Mouse (Mus musculus) liver, embryonic 14.5 days (tissue): ENCODE measurements at regions not wholly inside any gene's neighbourhood (a gene's known extent, or its start where the extent isn't known, plus 50 kb on each side); places are given as distances from the start of the nearest gene placed in this dataset.

Experiments used
- ATAC-seq: fragments of 200-750 bp; cut with Nextera tagmentation; 2 replicates; pipeline ENCODE4 v1.8.0; 2017; ENCODE audit warnings: moderate number of reproducible peaks, mild to moderate bottlenecking, moderate library complexity; ENCODE audit not compliant: insufficient read depth
- DNase-seq, 3 experiments: peaks; one replicate each; pipeline ENCODE4 v3.0.0-alpha.2; 2012 to 2013; ENCODE audit warnings: low read depth in 3 of 3, low spot score in 3 of 3
- H3K27ac ChIP-seq: fragments of 300-500 bp; sonication (generic); 2 replicates; pipeline ENCODE4 v1.5.1; 2014; ENCODE audit warnings: moderate library complexity, mild to moderate bottlenecking, control low read depth, inconsistent platforms
- H3K27me3 ChIP-seq: fragments of 300-500 bp; sonication (generic); 2 replicates; pipeline ENCODE4 v1.6.1; 2014; ENCODE audit warnings: mild to moderate bottlenecking, low read length, moderate library complexity; ENCODE audit not compliant: control insufficient read depth, insufficient read depth
- H3K36me3 ChIP-seq: fragments of 300-500 bp; sonication (generic); replicated peaks from 2 replicates; pipeline ENCODE4 v1.6.1; 2014; ENCODE audit warnings: low read depth; ENCODE audit not compliant: control insufficient read depth, insufficient read depth
- H3K4me1 ChIP-seq, 2 experiments: fragments of 200-500 bp in 1 of 2; fragments of 300-500 bp in 1 of 2; sonication (generic) in 1 of 2; replicated peaks; 2 replicates each; pipeline ENCODE4 v1.6.1; 2012 to 2014; ENCODE audit warnings: antibody characterized with exemption in 1 of 2, inconsistent platforms in 1 of 2, low read length in 1 of 2; ENCODE audit not compliant: control insufficient read depth in 2 of 2, insufficient read depth in 2 of 2
- H3K4me2 ChIP-seq: fragments of 300-500 bp; sonication (generic); 2 replicates; pipeline ENCODE4 v1.6.1; 2014; ENCODE audit warnings: low read depth, mild to moderate bottlenecking, control low read depth, moderate library complexity
- H3K4me3 ChIP-seq, 2 experiments: fragments of 200-500 bp in 1 of 2; fragments of 300-500 bp in 1 of 2; sonication (generic) in 1 of 2; 2 replicates each; pipeline ENCODE4 v1.5.1; 2012 to 2014; ENCODE audit warnings: low read depth in 2 of 2, low read length in 2 of 2, mild to moderate bottlenecking in 2 of 2, control low read depth in 1 of 2, inconsistent platforms in 1 of 2, moderate library complexity in 1 of 2; ENCODE audit not compliant: insufficient read depth in 1 of 2
- H3K9ac ChIP-seq: fragments of 300-500 bp; sonication (generic); replicated peaks from 2 replicates; pipeline ENCODE4 v1.6.1; 2014; ENCODE audit warnings: mild to moderate bottlenecking, control low read depth, moderate library complexity
- H3K9me3 ChIP-seq: fragments of 300-500 bp; sonication (generic); 2 replicates; pipeline ENCODE4 v1.6.1; 2016; ENCODE audit warnings: low read length, mixed read lengths; ENCODE audit not compliant: control insufficient read depth
- CTCF ChIP-seq: IDR thresholded peaks from 2 replicates; pipeline ENCODE4 v1.5.1; 2016; ENCODE audit warnings: antibody characterized with exemption, low read depth, control low read depth
- EP300 ChIP-seq: IDR thresholded peaks from 2 replicates; pipeline ENCODE4 v1.6.1; 2016; ENCODE audit warnings: antibody characterized with exemption, low read depth
- WGBS: fragments of 180-500 bp; shearing (Covaris S2); extraction: QIAGEN DNeasy Blood & Tissue Kit; methylation state at CpG from one replicate; pipeline ENCODE4 v1.1.7; 2014; ENCODE audit not compliant: insufficient replicate concordance; 5-methylcytosine and 5-hydroxymethylcytosine counted together

DNA sequence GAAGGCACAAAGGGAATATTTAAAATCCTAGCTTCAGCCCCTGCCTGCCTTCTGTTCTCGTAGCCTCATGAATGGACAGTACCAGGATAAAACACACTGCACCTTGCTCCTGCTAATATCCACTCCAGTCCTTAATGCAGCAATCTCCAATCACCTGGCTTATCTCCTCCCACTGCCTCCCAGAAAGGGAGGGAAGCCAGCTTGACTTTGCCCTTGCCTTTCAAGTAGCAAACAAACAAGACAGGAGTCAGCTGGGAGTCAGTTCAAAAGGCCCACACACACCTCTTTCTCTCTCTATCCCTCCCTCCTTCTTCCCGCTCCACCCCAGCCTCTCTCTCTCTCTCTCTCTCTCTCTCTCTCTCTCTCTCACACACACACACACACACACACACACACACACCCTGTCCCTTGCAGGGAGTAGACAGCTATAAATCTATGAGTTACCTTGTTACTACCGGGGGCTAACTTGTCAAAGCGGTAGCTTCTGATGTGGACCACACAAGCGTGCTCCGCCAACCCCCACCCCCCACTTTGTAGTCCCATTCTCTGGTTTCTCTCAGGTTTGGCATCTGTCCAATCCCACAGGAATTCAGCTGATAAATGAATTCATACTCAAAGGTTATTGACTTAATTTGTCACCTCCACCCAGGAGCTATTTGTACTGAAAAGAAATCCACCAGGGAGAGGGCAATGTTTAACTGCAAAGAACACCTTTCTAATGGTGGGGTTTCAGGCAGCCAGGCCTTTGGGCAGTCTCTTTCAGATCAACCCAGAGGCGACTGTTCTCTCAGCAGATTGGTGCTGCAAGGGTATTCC is 212.6 kb upstream of the H2al1a start:
- ATAC-seq (no peak), DNase-seq (peak in 1 of 3 experiments; percentile 1)
- Histone ChIP-seq H3K9me3 (no peaks in the 10 kb centered on the region), H3K27ac (no peak overlapping the region), H3K9ac (no peak overlapping the region), H3K4me1 (no peaks in the 10 kb centered on the region), H3K36me3 (no peaks in the 10 kb centered on the region), H3K4me3 (no peak overlapping the region), H3K27me3 (no peaks in the 10 kb centered on the region), H3K4me2 (no peak overlapping the region)
- 59% methylated on average over 7 of the region's 7 CpGs for WGBS
- TF ChIP-seq EP300 (no peak), CTCF (no peak)

DNA sequence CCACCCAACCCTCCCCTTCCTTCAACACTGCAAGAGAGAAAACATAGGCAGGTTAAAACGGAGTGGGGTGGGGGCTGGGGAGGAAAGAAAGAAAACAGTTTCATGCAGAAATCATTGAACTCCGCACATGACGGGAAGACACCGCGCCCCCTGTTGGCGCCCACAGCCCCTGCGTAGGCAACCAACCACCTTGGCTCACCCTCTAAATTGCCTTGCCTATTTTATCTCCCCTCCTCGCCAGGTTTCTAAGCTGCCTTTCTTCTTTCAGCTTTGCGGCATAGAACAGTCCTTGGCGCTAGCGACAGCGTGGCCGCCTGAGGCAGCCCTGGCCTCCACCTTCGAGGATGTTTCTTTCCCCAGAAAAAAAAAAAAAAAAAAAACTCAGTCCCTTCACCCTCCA is 211.1 kb upstream of the H2al1a start:
- no peak overlapping the region for H3K9ac ChIP-seq
- H3K27ac ChIP-seq = no peak overlapping the region
- ATAC-seq = no peak
- H3K4me3 ChIP-seq = no peak overlapping the region
- no peak for DNase-seq
- no peaks in the 10 kb centered on the region for H3K9me3 ChIP-seq
- H3K4me1 ChIP-seq = no peaks in the 10 kb centered on the region
- TF ChIP-seq CTCF (peak; percentile 54), EP300 (no peak)
- no peaks in the 10 kb centered on the region for H3K36me3 ChIP-seq
- 0 out of 2 replicates have a peak overlapping the region, but pooled peaks have one; percentile 15 for H3K4me2 ChIP-seq
- H3K27me3 ChIP-seq = no peaks in the 10 kb centered on the region
- WGBS = 16% methylated on average over 14 of the region's 14 CpGs

DNA sequence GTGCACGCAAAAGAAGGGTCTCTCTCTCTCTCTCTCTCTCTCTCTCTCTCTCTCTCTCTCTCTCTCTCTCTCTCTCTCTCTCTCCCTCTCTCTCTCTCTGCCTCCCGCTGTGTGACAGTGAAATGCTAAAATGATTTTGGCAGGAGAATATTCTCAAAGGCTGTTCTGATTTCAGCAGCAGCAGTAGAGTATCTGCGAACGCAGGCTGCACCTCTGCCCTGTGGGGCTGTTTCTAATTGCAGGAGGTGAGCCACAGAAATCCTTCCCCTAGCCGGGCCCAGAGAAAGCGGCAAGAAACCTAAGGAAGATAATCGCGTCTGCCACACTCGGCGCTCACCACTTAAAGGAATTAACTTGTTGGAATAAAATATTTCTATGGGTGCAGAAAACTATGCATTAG is 210.6 kb upstream of the H2al1a start:
- ATAC-seq (no peak), DNase-seq (no peak)
- no peaks in the 10 kb centered on the region for H3K36me3 ChIP-seq
- WGBS = 46% methylated on average over 10 of the region's 10 CpGs
- H3K9ac ChIP-seq = no peak overlapping the region
- H3K27ac ChIP-seq = no peak overlapping the region
- H3K9me3 ChIP-seq = no peaks in the 10 kb centered on the region
- H3K4me3 ChIP-seq = no peak overlapping the region
- no peaks in the 10 kb centered on the region for H3K4me1 ChIP-seq
- H3K27me3 ChIP-seq = no peaks in the 10 kb centered on the region
- no peak overlapping the region for H3K4me2 ChIP-seq
- no peak for TF ChIP-seq CTCF

DNA sequence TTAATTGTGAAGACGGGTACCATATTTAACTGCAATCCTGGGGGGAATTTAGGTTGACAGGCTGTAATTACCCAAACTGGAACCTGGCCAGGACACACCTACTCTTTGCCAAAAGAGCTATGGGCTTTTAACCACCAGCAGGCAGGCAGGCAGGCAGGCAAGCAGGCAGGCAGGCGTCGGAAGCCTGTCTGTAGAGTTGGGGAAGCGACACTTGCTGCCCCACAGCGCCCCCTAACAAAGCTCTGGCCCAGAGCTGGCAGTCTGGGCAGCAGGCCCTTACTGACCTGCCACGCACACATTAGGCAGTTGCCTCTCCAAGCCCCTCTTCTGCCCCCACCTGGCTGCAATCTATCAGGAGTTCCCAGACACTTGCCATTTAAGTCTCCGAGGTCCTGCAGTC is 208.6 kb upstream of the H2al1a start:
- Histone ChIP-seq H3K4me1 (no peaks in the 10 kb centered on the region), H3K9me3 (no peaks in the 10 kb centered on the region), H3K36me3 (no peaks in the 10 kb centered on the region), H3K4me3 (no peak overlapping the region), H3K4me2 (no peak overlapping the region), H3K27ac (no peak overlapping the region), H3K9ac (no peak overlapping the region), H3K27me3 (no peaks in the 10 kb centered on the region)
- 26% methylated on average over 7 of the region's 7 CpGs for WGBS
- no peak for TF ChIP-seq EP300
- peak; percentile 57 for TF ChIP-seq CTCF
- DNase-seq (no peak), ATAC-seq (no peak)

DNA sequence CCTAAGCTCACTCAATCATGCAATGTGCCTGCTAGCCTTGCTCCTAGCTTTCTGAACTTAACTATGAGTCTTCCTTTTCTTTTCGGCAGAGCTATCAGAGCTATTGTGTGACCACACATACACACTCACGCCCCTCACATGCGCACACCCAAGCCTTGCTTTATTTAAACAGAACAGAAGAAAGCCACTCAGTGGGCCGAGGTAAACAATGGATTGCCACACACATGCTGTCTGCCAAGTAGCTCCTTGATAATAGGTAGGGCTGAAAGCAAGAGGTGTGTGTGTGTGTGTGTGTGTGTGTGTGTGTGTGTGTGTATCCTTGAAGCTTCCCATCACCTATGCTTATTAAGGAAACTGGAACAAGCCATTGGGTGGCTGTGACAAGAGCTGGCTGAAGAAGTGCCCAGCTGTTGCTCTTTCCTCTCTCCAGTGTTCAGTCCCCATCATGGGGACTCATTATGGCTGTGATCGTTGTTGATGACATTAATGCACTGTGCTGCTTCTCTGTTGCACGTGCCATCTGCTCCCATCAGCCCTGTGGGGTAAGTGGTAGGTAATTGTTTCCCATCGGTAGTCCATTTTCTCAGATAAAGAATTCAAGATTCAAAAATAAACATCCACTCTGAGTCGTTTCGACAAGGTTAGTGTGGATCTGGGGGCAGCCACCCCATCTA is 201.3 kb upstream of the H2al1a start:
- TF ChIP-seq CTCF = no peak
- no peak for TF ChIP-seq EP300
- DNase-seq = no peak
- no peaks in the 10 kb centered on the region for H3K27me3 ChIP-seq
- H3K4me2 ChIP-seq = no peak overlapping the region
- H3K27ac ChIP-seq = no peak overlapping the region
- H3K9ac ChIP-seq = no peak overlapping the region
- H3K36me3 ChIP-seq = no peaks in the 10 kb centered on the region
- no peaks in the 10 kb centered on the region for H3K4me1 ChIP-seq
- H3K9me3 ChIP-seq = no peaks in the 10 kb centered on the region
- 54% methylated on average over 9 of the region's 9 CpGs for WGBS
- no peak overlapping the region for H3K4me3 ChIP-seq
- no peak for ATAC-seq
